Mouse (Mus musculus) adipose tissue, adult 10 weeks (tissue): ENCODE data around the gene Mlh1. TPM values are rescaled to one million over a fixed set of nuclear protein-coding genes. Genes with fewer than 3 reads are reported as not detected.

ENCODE experiments used
- polyA plus RNA-seq: library from polyadenylated mRNA; stranded (reverse); fragments of 350-450 nt; fragmentation: Illumina TruSeq; extraction: RNeasy Lipid Tissue Mini Kit (QIAGEN cat#74804); gene quantifications from one replicate; pipeline ENCODE4 v1.2.3, GENCODE M21; 2014; ENCODE audit warnings: low read depth, low replicate concordance

The Mlh1 gene
- 24.6 TPM for polyA plus RNA-seq

GRCm38 (mm10) chr9:111271434-111272160, at the start of gene Mlh1, which contains the start of gene Epm2aip1:
TSS of gene Mlh1 (minus strand) at chr9:111271791.
TSS of gene Epm2aip1 (plus strand) at chr9:111271929.

DNA sequence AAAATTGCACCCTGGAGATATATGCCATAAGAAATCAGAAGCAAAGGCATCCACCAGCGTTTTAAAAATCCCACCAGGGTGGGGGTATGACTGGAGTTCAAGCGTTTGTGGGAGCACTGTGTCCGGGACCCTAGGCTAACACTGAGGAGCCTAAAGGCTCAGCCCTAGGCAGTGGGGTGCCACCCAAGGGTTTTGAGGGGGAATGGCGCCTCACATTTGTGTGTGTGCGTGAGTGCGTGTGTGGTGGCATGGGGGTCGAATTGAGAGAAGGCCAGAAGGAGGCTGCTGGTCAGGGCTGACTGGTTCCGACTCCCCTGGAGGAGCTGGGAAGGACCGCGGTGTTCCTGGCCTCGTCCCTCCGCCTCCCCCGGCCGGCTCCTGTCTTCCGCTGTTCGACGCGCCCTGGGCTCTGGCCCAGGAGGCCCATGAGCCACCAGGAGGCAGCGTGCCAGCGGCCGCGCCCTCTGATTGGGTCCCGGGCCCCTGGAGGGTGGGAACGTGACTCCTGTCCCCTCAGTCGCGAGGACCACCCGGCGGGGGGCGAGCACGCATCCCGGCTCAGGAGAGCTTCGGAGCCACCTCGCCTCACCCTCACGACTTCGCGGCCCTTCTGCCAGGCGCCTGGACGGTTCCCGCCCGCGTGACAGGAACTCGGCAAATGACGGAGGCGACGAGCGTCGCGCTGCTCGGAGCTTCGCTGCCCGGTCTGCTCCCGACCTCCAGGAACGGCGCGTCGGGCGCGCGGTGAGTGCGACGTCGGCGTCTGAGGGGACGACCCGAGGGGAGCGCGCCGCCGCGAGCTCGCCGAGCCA, 39.6 kb upstream of the Mlh1 start, which contains the start of gene Trank1:
TSS of gene Trank1 (plus strand) at position 709 of the 812 bp plus-strand sequence.

Other genes with a start within 250 kb of the Mlh1 start
- gene Ccrl2, start 214.3 kb downstream of the Mlh1 start, polyA plus RNA-seq, result 2.5 TPM
- gene Lrrfip2, start 154.2 kb downstream of the Mlh1 start, polyA plus RNA-seq, result 36.5 TPM
- 22.0 TPM for gene Epm2aip1, start 138 bp upstream of the Mlh1 start, polyA plus RNA-seq
- 53.7 TPM for gene Trank1, start 39.9 kb upstream of the Mlh1 start, polyA plus RNA-seq
- gene Dclk3, start 167.3 kb upstream of the Mlh1 start, polyA plus RNA-seq, result 11.1 TPM